Mouse (Mus musculus): Measurements from ENCODE around the gene Ropn1l. TPM values are rescaled to one million over a fixed set of nuclear protein-coding genes. Genes with fewer than 3 reads are reported as not detected.

Gene Ropn1l
- total and polyA plus RNA-seq, 2 experiments from 2014 or later, result 0.73 to 3.4 TPM

- ATAC-seq, result no peak
- Histone ChIP-seq H3K4me3 (ENCODE audit: low read length) (no peak overlapping the region), H3K27ac (no peak overlapping the region), H3K9me3 (ENCODE audit: low read length) (no peaks in the 10 kb centered on the region), H3K9ac (replicated peaks; ENCODE audit: low read length) (no peak overlapping the region), H3K36me3 (ENCODE audit: insufficient read depth, low read length) (peaks cover 28% of the 10 kb centered on the region), H3K27me3 (ENCODE audit: insufficient read depth, low read length) (no peaks in the 10 kb centered on the region), H3K4me2 (ENCODE audit: low read depth, low read length) (no peak overlapping the region), H3K4me1 (ENCODE audit: insufficient read depth, low read length) (no peaks in the 10 kb centered on the region)
- WGBS, result 66% methylated on average over 4 of the region's 4 CpGs
- no peak for DNase-seq (ENCODE audit: low spot score)
- TF ChIP-seq CTCF (IDR thresholded peaks at IDR 0.05; ENCODE audit: low read depth), result no peak
Measured at GRCm38 (mm10) chr15:31472645-31473574, 19.4 kb upstream of the Ropn1l start.

GRCm38 (mm10) chr15:31471529-31471928, 18.0 kb upstream of the Ropn1l start:
- DNase-seq (ENCODE audit: low spot score), result no peak
- TF ChIP-seq CTCF (IDR thresholded peaks at IDR 0.05; ENCODE audit: low read depth), result no peak
- Histone ChIP-seq H3K9ac (replicated peaks; ENCODE audit: low read length) (no peak overlapping the region), H3K9me3 (ENCODE audit: low read length) (no peaks in the 10 kb centered on the region), H3K36me3 (ENCODE audit: insufficient read depth, low read length) (peaks cover 26% of the 10 kb centered on the region), H3K27ac (no peak overlapping the region), H3K4me2 (ENCODE audit: low read depth, low read length) (no peak overlapping the region), H3K4me3 (ENCODE audit: low read length) (no peak overlapping the region), H3K27me3 (ENCODE audit: insufficient read depth, low read length) (no peaks in the 10 kb centered on the region), H3K4me1 (ENCODE audit: insufficient read depth, low read length) (no peaks in the 10 kb centered on the region)
- 86% methylated on average over 4 of the region's 4 CpGs for WGBS
- no peak for ATAC-seq

GRCm38 (mm10) chr15:31469497-31469896, 16.0 kb upstream of the Ropn1l start:
- no peak overlapping the region for H3K4me2 ChIP-seq (ENCODE audit: low read depth, low read length)
- peaks cover 34% of the 10 kb centered on the region for H3K36me3 ChIP-seq (ENCODE audit: insufficient read depth, low read length)
- 79% methylated on average over 4 of the region's 4 CpGs for WGBS
- DNase-seq (ENCODE audit: low spot score) (no peak), ATAC-seq (no peak)
- H3K27ac ChIP-seq, result no peak overlapping the region
- no peak for TF ChIP-seq CTCF (IDR thresholded peaks at IDR 0.05; ENCODE audit: low read depth)
- no peaks in the 10 kb centered on the region for H3K27me3 ChIP-seq (ENCODE audit: insufficient read depth, low read length)
- no peak overlapping the region for H3K9ac ChIP-seq (replicated peaks; ENCODE audit: low read length)
- H3K4me3 ChIP-seq (ENCODE audit: low read length), result no peak overlapping the region
- H3K4me1 ChIP-seq (ENCODE audit: insufficient read depth, low read length), result no peaks in the 10 kb centered on the region
- H3K9me3 ChIP-seq (ENCODE audit: low read length), result no peaks in the 10 kb centered on the region

GRCm38 (mm10) chr15:31468806-31469205, 15.3 kb upstream of the Ropn1l start:
- TF ChIP-seq CTCF (IDR thresholded peaks at IDR 0.05; ENCODE audit: low read depth), result no peak
- no peak overlapping the region for H3K27ac ChIP-seq
- H3K9me3 ChIP-seq (ENCODE audit: low read length), result no peaks in the 10 kb centered on the region
- DNase-seq (ENCODE audit: low spot score), result no peak
- no peak for ATAC-seq
- no peaks in the 10 kb centered on the region for H3K27me3 ChIP-seq (ENCODE audit: insufficient read depth, low read length)
- 91% methylated on average over 5 of the region's 5 CpGs for WGBS
- H3K36me3 ChIP-seq (ENCODE audit: insufficient read depth, low read length), result peaks cover 32% of the 10 kb centered on the region
- H3K4me3 ChIP-seq (ENCODE audit: low read length), result no peak overlapping the region
- H3K4me2 ChIP-seq (ENCODE audit: low read depth, low read length), result no peak overlapping the region
- no peaks in the 10 kb centered on the region for H3K4me1 ChIP-seq (ENCODE audit: insufficient read depth, low read length)
- H3K9ac ChIP-seq (replicated peaks; ENCODE audit: low read length), result no peak overlapping the region

GRCm38 (mm10) chr15:31466749-31467148, 13.2 kb upstream of the Ropn1l start:
- no peak overlapping the region for H3K4me3 ChIP-seq (ENCODE audit: low read length)
- no peak overlapping the region for H3K4me2 ChIP-seq (ENCODE audit: low read depth, low read length)
- TF ChIP-seq CTCF (IDR thresholded peaks at IDR 0.05; ENCODE audit: low read depth), result no peak
- no peak overlapping the region for H3K27ac ChIP-seq
- no peak for DNase-seq (ENCODE audit: low spot score)
- H3K4me1 ChIP-seq (ENCODE audit: insufficient read depth, low read length), result no peaks in the 10 kb centered on the region
- H3K9me3 ChIP-seq (ENCODE audit: low read length), result no peaks in the 10 kb centered on the region
- H3K27me3 ChIP-seq (ENCODE audit: insufficient read depth, low read length), result no peaks in the 10 kb centered on the region
- H3K36me3 ChIP-seq (ENCODE audit: insufficient read depth, low read length), result peaks cover 51% of the 10 kb centered on the region
- no peak overlapping the region for H3K9ac ChIP-seq (replicated peaks; ENCODE audit: low read length)
- no peak for ATAC-seq
- 97% methylated on average over 1 of the region's 1 CpGs for WGBS

GRCm38 (mm10) chr15:31466295-31466694, 12.8 kb upstream of the Ropn1l start:
- Histone ChIP-seq H3K9ac (replicated peaks; ENCODE audit: low read length) (no peak overlapping the region), H3K4me3 (ENCODE audit: low read length) (no peak overlapping the region), H3K4me2 (ENCODE audit: low read depth, low read length) (no peak overlapping the region), H3K27me3 (ENCODE audit: insufficient read depth, low read length) (no peaks in the 10 kb centered on the region), H3K36me3 (ENCODE audit: insufficient read depth, low read length) (peaks cover 55% of the 10 kb centered on the region), H3K9me3 (ENCODE audit: low read length) (no peaks in the 10 kb centered on the region), H3K27ac (no peak overlapping the region), H3K4me1 (ENCODE audit: insufficient read depth, low read length) (no peaks in the 10 kb centered on the region)
- no peak for TF ChIP-seq CTCF (IDR thresholded peaks at IDR 0.05; ENCODE audit: low read depth)
- no peak for DNase-seq (ENCODE audit: low spot score)
- WGBS, result 94% methylated on average over 5 of the region's 5 CpGs
- ATAC-seq, result no peak

- 93% methylated on average over 2 of the region's 2 CpGs for WGBS
- peaks cover 56% of the 10 kb centered on the region for H3K36me3 ChIP-seq (ENCODE audit: insufficient read depth, low read length)
- no peak overlapping the region for H3K9ac ChIP-seq (replicated peaks; ENCODE audit: low read length)
- DNase-seq (ENCODE audit: low spot score), result no peak
- no peak overlapping the region for H3K4me3 ChIP-seq (ENCODE audit: low read length)
- H3K4me1 ChIP-seq (ENCODE audit: insufficient read depth, low read length), result no peaks in the 10 kb centered on the region
- H3K9me3 ChIP-seq (ENCODE audit: low read length), result no peaks in the 10 kb centered on the region
- no peak for ATAC-seq
- no peak overlapping the region for H3K4me2 ChIP-seq (ENCODE audit: low read depth, low read length)
- H3K27me3 ChIP-seq (ENCODE audit: insufficient read depth, low read length), result no peaks in the 10 kb centered on the region
- no peak overlapping the region for H3K27ac ChIP-seq
- no peak for TF ChIP-seq CTCF (IDR thresholded peaks at IDR 0.05; ENCODE audit: low read depth)
Measured at GRCm38 (mm10) chr15:31465806-31466205, 12.3 kb upstream of the Ropn1l start.

All from hindbrain, postnatal 0 days (tissue).